Mouse (Mus musculus) effector memory CD4-positive, alpha-beta T cell, adult 7 months (primary cell): ENCODE data around the gene Gm17728. TPM values are rescaled to one million over a fixed set of nuclear protein-coding genes. Genes with fewer than 3 reads are reported as not detected.

Experiments
- polyA plus RNA-seq: library from polyadenylated mRNA; unstranded; fragments of 100-300 nt; shearing (Covaris generic); gene quantifications from one replicate; pipeline ENCODE4 v1.2.1, GENCODE M21; 2017

Gene Gm17728
- not detected for polyA plus RNA-seq

DNA sequence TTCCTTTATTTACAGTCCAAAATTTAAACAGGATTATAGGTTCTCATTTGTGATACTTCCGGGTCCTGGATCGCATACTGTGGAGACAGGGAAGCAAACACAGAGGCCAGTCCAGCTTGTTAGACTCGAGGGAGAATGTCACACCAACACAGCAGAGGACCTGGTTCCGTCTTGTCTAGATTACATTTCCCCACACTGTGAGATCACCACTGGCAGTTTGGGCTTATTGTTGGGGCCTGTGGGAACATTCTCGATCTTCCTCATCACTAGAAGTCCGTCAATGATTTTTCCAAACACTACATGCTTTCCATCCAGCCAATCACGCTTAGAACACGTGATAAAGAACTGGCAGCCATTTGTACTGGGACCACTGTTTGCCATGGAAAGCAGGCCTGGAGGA is at the start of gene Gm17728:
Gene Gm17728 (plus strand): TSS at position 301 of the 400 bp plus-strand sequence.

Other genes starting within 250 kb of the Gm17728 start
- gene Pabpc6, start 247.7 kb downstream of the Gm17728 start, polyA plus RNA-seq: not detected